Mouse (Mus musculus) intestine, postnatal 0 days (tissue): ENCODE measurements around the gene Trip13. TPM values are rescaled to one million over a fixed set of nuclear protein-coding genes. Genes with fewer than 3 reads are reported as not detected.

Experiments
- ATAC-seq: fragments of 200-750 bp; cut with Nextera tagmentation; 2 replicates; pipeline ENCODE4 v1.8.0; 2017; ENCODE audit warnings: mild to moderate bottlenecking, moderate TSS enrichment, moderate library complexity
- H3K27ac ChIP-seq: fragments of 300-500 bp; sonication (generic); 2 replicates; pipeline ENCODE4 v1.5.1; 2014; ENCODE audit warnings: mild to moderate bottlenecking, low read depth, low read length, moderate library complexity
- H3K27me3 ChIP-seq: fragments of 300-500 bp; sonication (generic); replicated peaks from 2 replicates; pipeline ENCODE4 v1.6.1; 2014; ENCODE audit warnings: low read length, mixed read lengths; ENCODE audit not compliant: control insufficient read depth, insufficient read depth
- H3K36me3 ChIP-seq: fragments of 300-500 bp; sonication (generic); 2 replicates; pipeline ENCODE4 v1.6.1; 2014; ENCODE audit warnings: mild to moderate bottlenecking, moderate library complexity; ENCODE audit not compliant: control insufficient read depth, insufficient read depth
- H3K4me1 ChIP-seq: fragments of 300-500 bp; sonication (generic); replicated peaks from 2 replicates; pipeline ENCODE4 v1.6.1; 2014; ENCODE audit warnings: antibody characterized with exemption, low read length, mixed read lengths; ENCODE audit not compliant: control insufficient read depth, insufficient read depth
- H3K4me2 ChIP-seq: fragments of 300-500 bp; sonication (generic); replicated peaks from 2 replicates; pipeline ENCODE4 v1.6.1; 2014; ENCODE audit warnings: low read depth, mild to moderate bottlenecking, moderate library complexity
- H3K4me3 ChIP-seq: fragments of 300-500 bp; sonication (generic); 2 replicates; pipeline ENCODE4 v1.5.1; 2014; ENCODE audit warnings: low read depth, low read length
- H3K9ac ChIP-seq: fragments of 300-500 bp; sonication (generic); 2 replicates; pipeline ENCODE4 v1.6.1; 2014; ENCODE audit warnings: mild to moderate bottlenecking, low read depth, low read length
- H3K9me3 ChIP-seq: fragments of 300-500 bp; sonication (generic); 2 replicates; pipeline ENCODE4 v1.6.1; 2016; ENCODE audit warnings: mixed run types; ENCODE audit not compliant: control insufficient read depth
- CTCF ChIP-seq: sonication (generic); IDR thresholded peaks from 2 replicates; pipeline ENCODE4 v1.5.1; 2016; ENCODE audit warnings: low read depth, mild to moderate bottlenecking, control low read depth, antibody characterized with exemption, moderate library complexity
- WGBS: fragments of 180-500 bp; shearing (Covaris S2); extraction: QIAGEN DNeasy Blood & Tissue Kit; methylation state at CpG from one replicate; pipeline ENCODE4 v1.1.7; 2014; 5-methylcytosine and 5-hydroxymethylcytosine counted together
- polyA plus RNA-seq: library from polyadenylated mRNA; unstranded; fragments of >200 nt; fragmentation: Nextera tagmentation; extraction: Ambion mirVana; gene quantifications from 2 replicates; pipeline ENCODE4 v1.2.1, GENCODE M21; 2015

The Trip13 gene
- polyA plus RNA-seq, result 8.4 and 12.1 TPM in 2 replicates

DNA sequence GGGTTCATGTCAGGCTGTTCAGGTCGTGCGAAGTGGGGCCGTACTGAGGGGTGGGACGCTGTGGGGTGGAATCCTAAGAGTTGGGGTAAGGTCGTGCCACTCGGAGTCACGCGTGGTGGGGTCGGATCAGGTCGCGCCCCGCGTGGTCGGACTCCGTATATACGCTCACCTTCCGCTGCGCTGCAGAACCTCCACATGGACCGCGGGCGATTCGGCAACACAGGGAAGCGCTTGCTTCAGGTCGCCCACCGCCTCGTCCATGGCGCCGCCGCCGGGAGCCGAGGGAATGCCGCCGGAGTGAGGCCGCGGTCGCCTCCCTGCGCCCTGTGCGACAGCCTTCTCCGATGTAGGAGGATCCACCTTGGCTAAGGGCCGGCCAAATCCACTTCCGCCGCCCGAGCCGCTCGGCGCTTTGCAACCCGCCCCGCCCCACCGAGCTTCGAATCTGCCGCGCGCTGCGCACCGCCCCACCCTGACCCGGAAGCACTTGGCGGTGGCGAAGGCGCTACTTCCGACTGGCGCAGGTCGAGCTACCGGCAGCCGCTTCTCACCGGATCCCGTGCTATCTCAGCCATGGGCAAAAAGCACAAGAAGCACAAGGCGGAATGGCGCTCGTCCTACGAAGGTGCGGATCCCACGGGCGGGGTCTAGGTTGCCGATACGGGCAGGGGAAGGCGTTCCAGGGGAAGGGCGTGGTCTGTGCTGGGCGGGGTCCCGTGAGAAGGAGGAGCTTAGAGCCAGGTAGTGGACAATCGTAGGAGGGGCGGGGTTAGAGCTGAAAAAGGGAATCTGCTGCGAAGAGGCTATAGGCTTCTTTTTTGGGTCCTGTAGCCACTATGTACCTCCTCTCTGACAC, at the start of gene Trip13, which contains the start of gene Brd9:
TSS of gene Trip13 (minus strand) at position 464 of the 856 bp plus-strand sequence.
TSS of gene Brd9 (plus strand) at position 491 of the 856 bp plus-strand sequence.
- H3K9ac ChIP-seq, result peak within 1 kb of the TSS; percentile 55
- peak; percentile 98 for ATAC-seq
- WGBS, result under 1% methylated on average over 76 of the region's 82 CpGs
- no peaks in the 10 kb centered on the region for H3K27me3 ChIP-seq
- H3K4me3 ChIP-seq, result peak within 1 kb of the TSS; percentile 75
- no peaks in the 10 kb centered on the region for H3K9me3 ChIP-seq
- peak within 1 kb of the TSS; percentile 88 for H3K4me2 ChIP-seq
- no peaks in the 10 kb centered on the region for H3K4me1 ChIP-seq
- peak; percentile 40 for TF ChIP-seq CTCF
- H3K27ac ChIP-seq, result peak within 1 kb of the TSS; percentile 94
- peaks cover 24% of the 10 kb centered on the region for H3K36me3 ChIP-seq

DNA sequence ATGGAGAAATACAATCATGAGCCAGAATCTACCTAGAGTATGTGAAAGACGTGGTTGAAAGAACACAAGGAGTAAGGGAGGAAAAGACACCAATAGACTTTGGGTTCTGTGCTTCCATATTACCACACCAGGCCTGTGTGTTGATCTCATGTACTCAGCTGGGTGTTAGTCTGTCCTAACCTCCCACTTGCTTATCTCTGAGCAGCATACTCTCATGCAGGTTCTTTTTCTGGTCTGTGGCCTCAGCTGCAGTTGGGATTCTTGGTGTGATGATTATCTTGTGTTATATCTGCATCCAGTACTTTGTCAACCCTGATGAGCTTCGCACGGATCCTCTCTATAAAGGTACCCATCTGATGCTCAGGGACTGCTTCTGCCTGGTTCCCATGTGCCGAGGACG, 39.4 kb upstream of the Trip13 start:
- 87% methylated on average over 5 of the region's 5 CpGs for WGBS
- no peak overlapping the region for H3K4me3 ChIP-seq

DNA sequence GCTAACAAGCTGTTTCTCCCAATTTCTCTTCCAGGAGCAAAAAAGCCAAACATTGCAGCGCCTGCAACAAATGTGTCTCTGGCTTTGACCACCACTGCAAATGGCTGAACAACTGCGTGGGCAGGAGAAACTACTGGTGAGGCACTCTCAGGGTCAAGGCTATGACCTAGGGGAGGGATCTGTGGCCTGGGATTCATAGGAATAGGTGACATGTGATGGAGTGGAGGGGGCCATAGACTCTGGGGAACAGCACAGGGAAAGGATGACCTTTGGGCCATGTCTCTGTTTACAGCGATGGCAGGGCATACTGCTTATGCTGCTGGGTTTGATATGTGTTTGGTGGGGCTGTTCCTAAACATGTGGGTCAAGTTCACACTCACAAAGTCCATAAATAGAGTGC, 36.9 kb upstream of the Trip13 start:
- no peak overlapping the region for H3K27ac ChIP-seq
- no peaks in the 10 kb centered on the region for H3K9me3 ChIP-seq
- ATAC-seq, result no peak
- H3K27me3 ChIP-seq, result no peaks in the 10 kb centered on the region
- WGBS, result 89% methylated on average over 3 of the region's 3 CpGs
- no peak overlapping the region for H3K4me2 ChIP-seq
- TF ChIP-seq CTCF, result no peak
- no peak overlapping the region for H3K9ac ChIP-seq
- no peaks in the 10 kb centered on the region for H3K36me3 ChIP-seq
- no peak overlapping the region for H3K4me3 ChIP-seq
- H3K4me1 ChIP-seq, result peaks cover 11% of the 10 kb centered on the region

More for the DNA sequence above, 39.4 kb upstream of the Trip13 start:
- Histone ChIP-seq H3K36me3 (no peaks in the 10 kb centered on the region), H3K4me1 (no peaks in the 10 kb centered on the region), H3K27ac (no peak overlapping the region), H3K9ac (no peak overlapping the region), H3K4me2 (no peak overlapping the region), H3K9me3 (no peaks in the 10 kb centered on the region), H3K27me3 (no peaks in the 10 kb centered on the region)
- TF ChIP-seq CTCF, result no peak
- no peak for ATAC-seq

DNA sequence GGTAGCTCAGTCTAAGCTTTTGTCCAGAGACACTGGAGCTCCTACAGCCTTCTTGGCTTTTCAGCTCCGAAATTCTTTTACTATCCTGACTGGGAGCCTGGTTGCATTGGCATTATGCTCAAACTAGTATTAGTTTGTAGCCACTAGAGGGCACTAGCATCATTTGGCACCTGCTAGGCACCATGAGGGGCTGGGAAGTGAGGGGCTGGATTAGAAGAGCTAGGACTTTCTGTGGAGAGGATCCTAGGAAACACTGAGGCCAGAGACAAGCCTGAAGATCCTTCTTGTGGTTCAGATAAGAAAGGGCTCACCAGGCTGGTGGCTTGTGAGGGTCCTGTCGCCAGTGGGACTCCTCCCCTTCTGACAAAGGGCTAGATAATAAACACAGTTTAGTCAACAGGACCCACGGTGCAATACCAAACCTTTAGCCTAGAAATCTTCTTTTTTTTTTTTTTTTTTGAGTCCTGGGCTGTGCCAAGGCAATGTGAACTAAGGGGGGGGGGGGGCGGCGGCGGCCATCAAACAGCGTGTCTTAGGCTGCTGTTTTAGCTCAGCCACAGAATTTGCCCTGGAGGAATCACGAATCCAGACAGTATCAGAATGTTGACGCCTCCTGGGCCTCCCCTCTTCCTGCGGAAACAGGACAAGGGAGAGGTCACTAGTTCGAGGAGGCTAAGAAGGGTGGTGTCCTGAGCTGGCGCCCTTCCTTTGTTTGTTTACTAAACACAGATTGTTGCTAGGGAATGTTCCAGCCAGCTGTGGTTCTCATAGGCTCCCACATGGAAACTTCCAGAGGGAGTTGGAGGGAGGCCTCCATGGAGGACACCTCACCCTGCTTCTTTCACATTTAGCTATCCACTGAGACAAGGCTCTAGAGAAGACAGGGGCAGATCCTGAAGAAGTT, 33.2 kb upstream of the Trip13 start:
- TF ChIP-seq CTCF, result peak; percentile 98
- WGBS, result 16% methylated on average over 12 of the region's 12 CpGs
- peak; percentile 95 for ATAC-seq
- Histone ChIP-seq H3K4me3 (peak overlapping the region; percentile 18; the same call in 1 of the 2 replicates), H3K9ac (no peak overlapping the region), H3K27ac (peak overlapping the region; percentile 57), H3K36me3 (no peaks in the 10 kb centered on the region), H3K4me1 (peaks cover 11% of the 10 kb centered on the region), H3K27me3 (no peaks in the 10 kb centered on the region), H3K9me3 (no peaks in the 10 kb centered on the region), H3K4me2 (peak overlapping the region; percentile 61)

DNA sequence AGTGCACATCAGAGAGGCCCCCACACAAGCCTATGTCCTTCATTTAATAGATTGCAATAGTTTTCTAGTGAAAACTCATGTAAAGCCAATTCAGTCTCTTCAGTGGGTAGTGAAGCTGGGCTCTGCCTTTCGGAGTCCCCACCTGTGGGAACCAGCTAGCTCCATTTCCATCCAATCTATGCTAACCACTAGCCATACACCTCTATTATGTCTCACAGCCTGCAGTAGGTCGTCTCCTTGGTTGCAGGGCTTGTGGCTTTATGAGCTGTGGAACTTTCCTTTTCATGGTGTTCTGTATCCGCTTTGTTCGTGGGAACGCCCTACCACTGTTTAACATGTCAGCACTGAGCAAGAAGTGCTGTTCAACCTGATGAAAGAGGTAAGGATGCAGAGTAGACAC, 26.0 kb upstream of the Trip13 start, which contains the start of gene Zdhhc11:
TSS of gene Zdhhc11 (plus strand) at position 301 of the 400 bp plus-strand sequence.
- H3K4me2 ChIP-seq, result no peak within 1 kb of the TSS
- H3K27ac ChIP-seq, result no peak within 1 kb of the TSS
- no peak for ATAC-seq
- H3K4me3 ChIP-seq, result no peak within 1 kb of the TSS
- no peaks in the 10 kb centered on the region for H3K27me3 ChIP-seq
- no peaks in the 10 kb centered on the region for H3K4me1 ChIP-seq
- no peak for TF ChIP-seq CTCF
- no peaks in the 10 kb centered on the region for H3K9me3 ChIP-seq
- 82% methylated on average over 5 of the region's 5 CpGs for WGBS
- peaks cover 29% of the 10 kb centered on the region for H3K36me3 ChIP-seq
- no peak within 1 kb of the TSS for H3K9ac ChIP-seq

DNA sequence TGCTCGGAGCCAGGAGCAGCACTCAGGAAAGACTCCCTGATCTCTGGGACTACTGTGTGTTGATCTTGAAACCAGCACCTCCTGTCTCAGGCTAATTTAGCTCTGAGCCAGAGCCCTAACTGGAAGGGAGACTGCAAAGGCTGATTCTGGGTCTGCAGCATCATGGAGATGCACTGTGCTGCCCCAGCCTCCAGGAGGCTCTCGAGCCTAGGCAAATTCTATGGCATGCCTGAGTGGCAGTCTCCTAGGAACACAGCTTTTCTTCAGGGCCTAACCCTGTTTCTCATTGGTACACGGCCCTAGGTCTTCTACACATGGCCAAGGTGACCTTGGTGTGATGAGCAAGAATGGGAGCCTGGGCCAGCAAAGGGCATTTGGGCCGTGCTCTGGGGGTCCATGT, 23.6 kb upstream of the Trip13 start:
- H3K27ac ChIP-seq, result no peak overlapping the region
- no peak overlapping the region for H3K4me3 ChIP-seq
- no peaks in the 10 kb centered on the region for H3K4me1 ChIP-seq
- no peaks in the 10 kb centered on the region for H3K27me3 ChIP-seq
- H3K9me3 ChIP-seq, result no peaks in the 10 kb centered on the region
- H3K9ac ChIP-seq, result no peak overlapping the region
- TF ChIP-seq CTCF, result peak; percentile 56
- no peak for ATAC-seq
- H3K36me3 ChIP-seq, result peaks cover 47% of the 10 kb centered on the region
- 88% methylated on average over 4 of the region's 4 CpGs for WGBS
- no peak overlapping the region for H3K4me2 ChIP-seq
